Comparison of ENCODE assay signal across 1 mouse cellular context in genomic region chr4:115847377-115847776, GRCm38 (mm10).
A peak's percentile ranks its signal among the peaks of the same experiment; 100 is the strongest.
TF ChIP-seq lines count a peak whose summit lies in the region.

No protein-coding gene starts in this region.

TF ChIP-seq in MEL, 35 proteins besides CTCF, POLR2A, EP300 and RAD21 (continued from another document):
- TF ChIP-seq NELFE (IDR thresholded peaks at IDR 0.05; ENCODE audit: low read depth, low read length) (no peak), NRF1 (IDR thresholded peaks at IDR 0.05; ENCODE audit: insufficient read depth, low read depth, low read length, poor library complexity, severe bottlenecking) (no peak), SMC3 (IDR thresholded peaks at IDR 0.05; ENCODE audit: low read depth, low read length) (no peak), CHD1 (IDR thresholded peaks at IDR 0.05; ENCODE audit: low read depth, low read length) (no peak), CHD2 (IDR thresholded peaks at IDR 0.05; ENCODE audit: low read length) (no peak; the same call in 1 of the 2 replicates), E2F4 (IDR thresholded peaks at IDR 0.05; ENCODE audit: borderline replicate concordance, low read depth, low read length) (no peak), BHLHE40 (IDR thresholded peaks at IDR 0.05; ENCODE audit: borderline replicate concordance, low read depth, low read length) (peak; percentile 54; the same call in 1 of the 2 replicates), JUND (IDR thresholded peaks at IDR 0.05; ENCODE audit: low read depth, low read length) (no peak), MYB (IDR thresholded peaks at IDR 0.05; ENCODE audit: low read depth, low read length) (no peak), MAX (IDR thresholded peaks at IDR 0.05; ENCODE audit: low read length) (peak; percentile 86), ZNF384 (IDR thresholded peaks at IDR 0.05; ENCODE audit: low read depth, low read length) (no peak), RCOR1 (IDR thresholded peaks at IDR 0.05; ENCODE audit: low read depth, low read length) (peak; percentile 92), TCF12 (IDR thresholded peaks at IDR 0.05; ENCODE audit: low read depth, low read length) (peak; percentile 60), USF1 (IDR thresholded peaks at IDR 0.05; ENCODE audit: low read depth, low read length) (peak; percentile 32; the same call in 1 of the 2 replicates), KAT2A (conservative IDR thresholded peaks at IDR 0.05; ENCODE audit: low read depth, low read length) (peak; percentile 23; the same call in 1 of the 2 replicates), TBP (IDR thresholded peaks at IDR 0.05; ENCODE audit: low read depth, low read length) (peak; percentile 41; the same call in 1 of the 2 replicates), ZC3H11A (IDR thresholded peaks at IDR 0.05; ENCODE audit: low read depth, low read length) (no peak), POLR2AphosphoS2 (IDR thresholded peaks at IDR 0.05; ENCODE audit: low read length) (no peak), MYC (IDR thresholded peaks at IDR 0.05; ENCODE audit: low read depth, low read length) (peak; percentile 89)
